Mouse (Mus musculus) embryonic facial prominence, embryonic 15.5 days (tissue): Measurements from ENCODE around the gene Col6a3. TPM values are rescaled to one million over a fixed set of nuclear protein-coding genes. Genes with fewer than 3 reads are reported as not detected.

Experiments
- ATAC-seq: fragments of 200-750 bp; cut with Nextera tagmentation; 2 replicates; pipeline ENCODE4 v1.8.0; 2017; ENCODE audit warnings: low read depth, moderate TSS enrichment; ENCODE audit not compliant: insufficient number of reproducible peaks, low FRiP score, low TSS enrichment
- H3K27ac ChIP-seq: fragments of 300-500 bp; sonication (generic); replicated peaks from 2 replicates; pipeline ENCODE4 v1.5.1; 2015; ENCODE audit warnings: mild to moderate bottlenecking, inconsistent platforms
- H3K27me3 ChIP-seq: fragments of 300-500 bp; sonication (generic); 2 replicates; pipeline ENCODE4 v1.6.1; 2015; ENCODE audit warnings: inconsistent platforms
- H3K36me3 ChIP-seq: fragments of 300-500 bp; sonication (generic); 2 replicates; pipeline ENCODE4 v1.6.1; 2015; ENCODE audit warnings: mild to moderate bottlenecking, inconsistent platforms
- H3K4me1 ChIP-seq: fragments of 300-500 bp; sonication (generic); 2 replicates; pipeline ENCODE4 v1.6.1; 2015; ENCODE audit warnings: inconsistent platforms
- H3K4me2 ChIP-seq: fragments of 300-500 bp; sonication (generic); replicated peaks from 2 replicates; pipeline ENCODE4 v1.6.1; 2015; ENCODE audit warnings: mild to moderate bottlenecking, inconsistent platforms
- H3K4me3 ChIP-seq: fragments of 300-500 bp; sonication (generic); replicated peaks from 2 replicates; pipeline ENCODE4 v1.5.1; 2015; ENCODE audit warnings: mild to moderate bottlenecking, inconsistent platforms
- H3K9ac ChIP-seq: fragments of 300-500 bp; sonication (generic); 2 replicates; pipeline ENCODE4 v1.6.1; 2015; ENCODE audit warnings: inconsistent platforms
- H3K9me3 ChIP-seq: fragments of 300-500 bp; sonication (generic); replicated peaks from 2 replicates; pipeline ENCODE4 v1.6.1; 2016; ENCODE audit warnings: inconsistent platforms
- WGBS: fragments of 180-500 bp; shearing (Covaris S2); methylation state at CpG from one replicate; pipeline ENCODE4 v1.1.7; 2015; 5-methylcytosine and 5-hydroxymethylcytosine counted together
- polyA plus RNA-seq: library from polyadenylated mRNA; unstranded; fragments of >200 nt; fragmentation: Nextera tagmentation; extraction: Ambion mirVana; gene quantifications from 2 replicates; pipeline ENCODE4 v1.2.1, GENCODE M21; 2015

The Col6a3 gene
- polyA plus RNA-seq, 1 experiment from 2014 or later: 204 TPM

DNA sequence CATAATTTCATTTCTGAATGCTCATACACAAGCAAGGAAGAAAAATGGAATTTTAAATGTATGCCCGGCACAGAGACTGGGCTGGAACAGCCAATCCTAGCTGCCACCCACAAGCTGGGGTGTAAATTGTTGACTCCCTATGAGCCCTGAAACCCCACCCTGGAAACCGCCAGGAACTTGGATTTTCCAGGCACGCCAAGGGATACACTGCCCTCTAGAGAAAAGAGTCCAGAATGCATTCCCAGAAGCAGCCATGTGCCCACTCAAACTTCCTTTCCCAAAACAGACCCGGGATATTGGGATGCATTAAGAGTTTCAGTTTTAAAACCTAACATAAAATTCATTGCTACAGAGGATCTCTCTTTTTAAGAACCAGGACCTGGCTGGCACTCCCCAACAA, 3.5 kb downstream of the Col6a3 start:
- WGBS: 4% methylated on average over 4 of the region's 4 CpGs
- peak overlapping the region; percentile 45 for H3K4me2 ChIP-seq
- H3K9me3 ChIP-seq: no peaks in the 10 kb centered on the region
- H3K4me1 ChIP-seq: peaks cover 68% of the 10 kb centered on the region
- H3K27me3 ChIP-seq: no peaks in the 10 kb centered on the region
- no peak for ATAC-seq
- H3K36me3 ChIP-seq: no peaks in the 10 kb centered on the region
- H3K4me3 ChIP-seq: peak overlapping the region; percentile 50
- peak overlapping the region; percentile 89 for H3K27ac ChIP-seq
- peak overlapping the region; percentile 22 for H3K9ac ChIP-seq

DNA sequence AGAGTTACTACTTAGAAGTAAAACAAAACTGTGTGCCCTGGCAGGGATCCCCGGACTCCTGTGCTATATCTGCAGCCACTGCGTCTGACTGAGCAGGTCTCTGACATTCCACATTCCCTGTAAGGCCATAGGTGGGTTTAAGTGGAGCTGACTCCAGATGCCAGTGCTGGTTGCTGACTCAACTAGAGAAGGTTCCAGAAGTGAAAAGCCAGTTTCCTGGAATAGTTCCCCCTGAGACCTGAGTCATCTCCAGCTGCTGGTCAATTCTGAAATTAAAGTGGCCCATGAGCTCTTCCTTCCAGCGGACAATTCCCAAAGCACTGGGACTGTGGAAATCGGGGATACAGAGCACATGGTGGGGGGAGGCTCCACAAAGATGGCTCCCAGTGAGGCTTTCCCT, 5.1 kb downstream of the Col6a3 start:
- Histone ChIP-seq H3K27me3 (no peaks in the 10 kb centered on the region), H3K4me2 (peak overlapping the region; percentile 45), H3K4me3 (peak overlapping the region; percentile 21), H3K4me1 (peaks cover 75% of the 10 kb centered on the region), H3K27ac (peak overlapping the region; percentile 89), H3K9ac (no peak overlapping the region; the same call in 1 of the 2 replicates), H3K9me3 (no peaks in the 10 kb centered on the region), H3K36me3 (no peaks in the 10 kb centered on the region)
- no peak for ATAC-seq
- 40% methylated on average over 4 of the region's 4 CpGs for WGBS

DNA sequence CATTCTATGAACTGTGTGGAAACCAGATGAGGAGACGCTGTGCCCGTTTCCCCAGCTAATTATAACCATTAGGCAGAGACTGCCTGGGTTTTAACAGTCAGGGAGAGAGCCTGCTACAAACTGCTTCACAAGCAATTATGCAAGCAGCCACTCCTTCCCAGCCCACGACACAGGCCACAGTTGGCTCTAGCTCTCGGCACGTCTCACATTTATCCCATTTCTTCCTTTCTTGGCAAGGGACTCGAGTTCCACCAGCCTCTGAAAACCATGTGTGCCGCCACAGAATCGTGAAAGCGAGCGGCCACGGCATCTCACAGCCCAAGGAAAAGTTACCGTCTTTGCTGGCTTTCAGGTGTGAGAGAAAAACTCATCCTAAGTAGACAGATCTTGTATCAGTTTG, 5.5 kb downstream of the Col6a3 start:
- no peak overlapping the region; the same call in 1 of the 2 replicates for H3K9ac ChIP-seq
- H3K9me3 ChIP-seq: no peaks in the 10 kb centered on the region
- peaks cover 75% of the 10 kb centered on the region for H3K4me1 ChIP-seq
- H3K4me3 ChIP-seq: peak overlapping the region; percentile 21
- peak; percentile 78 for ATAC-seq
- H3K27me3 ChIP-seq: no peaks in the 10 kb centered on the region
- peak overlapping the region; percentile 45 for H3K4me2 ChIP-seq
- WGBS: 27% methylated on average over 12 of the region's 12 CpGs
- no peaks in the 10 kb centered on the region for H3K36me3 ChIP-seq
- H3K27ac ChIP-seq: peak overlapping the region; percentile 89

DNA sequence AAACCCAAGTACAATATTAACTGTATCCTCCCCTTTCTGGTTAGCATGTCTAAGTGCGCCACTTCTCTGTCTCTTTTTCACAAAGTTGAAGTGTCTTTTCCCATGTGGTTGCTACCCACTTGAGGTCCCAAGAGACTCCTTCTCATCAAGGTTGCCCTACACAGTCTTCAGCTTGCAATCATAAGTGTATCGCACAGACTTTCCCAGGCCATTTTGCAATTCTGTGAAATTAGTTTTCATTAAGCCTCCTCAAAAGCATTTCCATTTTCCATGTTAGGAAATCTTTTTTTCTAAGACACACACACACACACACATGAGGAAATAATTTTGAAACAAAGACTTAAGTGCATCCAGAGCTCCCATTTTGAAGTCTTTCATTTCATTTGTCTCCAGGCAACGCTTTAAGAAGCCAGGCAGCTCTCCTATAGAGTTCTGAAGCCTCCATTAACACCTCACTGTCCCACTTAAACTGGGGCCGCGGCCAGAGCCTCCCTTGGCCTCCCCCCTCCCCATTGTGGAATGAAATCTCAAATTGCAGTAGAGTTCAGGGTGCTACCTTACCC, 7.5 kb downstream of the Col6a3 start:
- peaks cover 67% of the 10 kb centered on the region for H3K4me1 ChIP-seq
- 36% methylated on average over 5 of the region's 5 CpGs for WGBS
- ATAC-seq: no peak

DNA sequence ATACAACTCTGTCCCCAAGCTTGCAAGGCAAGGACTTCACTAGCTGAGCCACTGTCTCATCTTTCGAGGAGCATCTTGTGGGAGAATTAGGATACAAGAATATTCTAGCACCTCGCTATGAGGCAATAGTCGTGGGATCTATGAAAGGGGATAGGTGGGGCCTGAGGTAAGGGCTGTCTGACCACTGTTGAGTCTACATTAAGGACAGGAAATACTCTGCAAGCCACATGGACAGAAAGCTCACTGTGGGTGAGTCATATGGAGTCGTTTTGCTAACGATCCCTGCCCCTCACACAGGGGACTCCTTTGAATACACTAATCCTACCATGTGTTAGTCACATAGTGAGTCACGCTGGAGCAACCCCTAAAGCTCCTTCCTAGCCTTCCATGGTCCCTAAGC, 9.1 kb downstream of the Col6a3 start:
- peak overlapping the region; percentile 85; the same call in 1 of the 2 replicates for H3K27ac ChIP-seq
- 0 out of 2 replicates have a peak, but pooled peaks have one; percentile 37 for ATAC-seq
- no peak overlapping the region for H3K4me3 ChIP-seq
- H3K4me1 ChIP-seq: peaks cover 56% of the 10 kb centered on the region
- H3K27me3 ChIP-seq: no peaks in the 10 kb centered on the region
- no peak overlapping the region for H3K4me2 ChIP-seq
- H3K9ac ChIP-seq: no peak overlapping the region
- no peaks in the 10 kb centered on the region for H3K9me3 ChIP-seq
- H3K36me3 ChIP-seq: peaks cover 3% of the 10 kb centered on the region
- WGBS: 42% methylated on average over 6 of the region's 6 CpGs

More for the DNA sequence above, 7.5 kb downstream of the Col6a3 start:
- Histone ChIP-seq H3K4me3 (no peak overlapping the region), H3K9me3 (no peaks in the 10 kb centered on the region), H3K36me3 (no peaks in the 10 kb centered on the region), H3K4me2 (peak overlapping the region; percentile 15; the same call in 1 of the 2 replicates), H3K27ac (peak overlapping the region; percentile 89), H3K27me3 (no peaks in the 10 kb centered on the region), H3K9ac (no peak overlapping the region)

DNA sequence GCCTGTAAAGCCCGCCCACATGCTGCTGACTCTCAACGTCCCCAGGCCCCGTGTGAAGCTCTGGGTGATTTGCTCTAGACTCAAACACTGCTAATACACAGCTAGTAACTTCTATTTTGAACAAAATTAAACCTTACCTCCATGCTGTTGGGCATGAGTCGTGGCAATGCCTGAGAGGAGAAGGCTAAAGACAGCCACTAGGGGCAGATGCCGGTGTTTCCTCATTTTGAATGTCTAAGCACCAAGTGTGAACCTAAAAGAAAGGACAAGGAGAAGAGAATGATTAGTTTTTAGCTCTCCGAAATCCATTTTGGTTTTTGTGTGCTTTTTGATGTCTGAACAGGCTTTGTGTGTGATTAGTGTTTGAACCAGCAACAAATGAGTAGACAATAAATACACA, 13.8 kb downstream of the Col6a3 start:
- no peak for ATAC-seq
- Histone ChIP-seq H3K4me2 (no peak overlapping the region), H3K9ac (no peak overlapping the region), H3K27ac (no peak overlapping the region), H3K27me3 (no peaks in the 10 kb centered on the region), H3K4me1 (peaks cover 11% of the 10 kb centered on the region), H3K4me3 (no peak overlapping the region), H3K36me3 (peaks cover 34% of the 10 kb centered on the region), H3K9me3 (no peaks in the 10 kb centered on the region)
- WGBS: 61% methylated on average over 6 of the region's 6 CpGs

DNA sequence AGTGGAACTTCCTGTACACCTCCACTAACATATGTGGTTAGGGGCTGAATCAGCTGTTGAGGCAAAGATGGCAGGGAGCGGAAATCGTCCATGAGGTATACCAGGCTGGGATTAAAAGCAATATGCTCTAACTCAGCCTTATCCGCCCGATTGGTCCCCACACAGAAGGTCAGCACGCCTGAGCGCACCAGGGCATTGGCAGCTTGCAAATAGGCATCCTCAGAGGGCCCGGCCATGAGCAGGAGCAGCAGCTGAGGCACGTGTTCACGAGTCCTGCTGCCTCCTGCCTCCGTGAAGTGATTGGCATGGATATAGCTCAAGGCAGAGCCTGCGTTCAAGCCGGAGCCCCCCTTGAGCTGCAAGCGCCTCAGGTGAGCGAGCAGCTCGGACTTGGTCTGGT, 30.5 kb downstream of the Col6a3 start:
- H3K4me3 ChIP-seq: no peak overlapping the region
- whole genome bisulfite sequencing: 83% methylated on average over 15 of the region's 15 CpGs
- peaks cover 70% of the 10 kb centered on the region for H3K36me3 ChIP-seq
- ATAC-seq: no peak
- no peak overlapping the region for H3K27ac ChIP-seq
- no peaks in the 10 kb centered on the region for H3K27me3 ChIP-seq
- H3K4me2 ChIP-seq: no peak overlapping the region
- H3K9me3 ChIP-seq: no peaks in the 10 kb centered on the region
- H3K9ac ChIP-seq: no peak overlapping the region
- H3K4me1 ChIP-seq: no peaks in the 10 kb centered on the region

DNA sequence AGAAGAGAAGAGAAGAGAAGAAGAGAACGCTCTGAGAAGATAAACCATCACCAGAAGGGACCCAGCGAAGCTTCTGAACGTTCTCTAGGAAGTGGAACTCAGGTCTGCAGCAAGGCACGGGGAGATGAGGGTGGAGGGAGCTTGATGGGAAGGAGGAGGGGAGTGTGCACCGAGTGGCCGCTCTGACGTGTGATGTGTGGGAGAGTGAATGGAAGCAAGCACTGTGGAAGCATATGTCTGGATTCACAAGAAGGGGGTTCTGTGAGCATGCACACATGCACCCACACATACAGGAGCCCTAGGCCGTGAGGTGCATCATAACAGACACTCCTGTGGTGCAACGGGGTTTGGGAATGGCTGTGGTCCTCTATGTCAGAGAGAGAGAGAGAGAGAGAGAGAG, 34.8 kb downstream of the Col6a3 start:
- H3K4me2 ChIP-seq: no peak overlapping the region
- no peak overlapping the region for H3K4me3 ChIP-seq
- H3K36me3 ChIP-seq: peaks cover 70% of the 10 kb centered on the region
- H3K9ac ChIP-seq: no peak overlapping the region
- no peaks in the 10 kb centered on the region for H3K27me3 ChIP-seq
- no peak for ATAC-seq
- H3K9me3 ChIP-seq: no peaks in the 10 kb centered on the region
- no peaks in the 10 kb centered on the region for H3K4me1 ChIP-seq
- no peak overlapping the region for H3K27ac ChIP-seq
- 77% methylated on average over 9 of the region's 9 CpGs for WGBS

DNA sequence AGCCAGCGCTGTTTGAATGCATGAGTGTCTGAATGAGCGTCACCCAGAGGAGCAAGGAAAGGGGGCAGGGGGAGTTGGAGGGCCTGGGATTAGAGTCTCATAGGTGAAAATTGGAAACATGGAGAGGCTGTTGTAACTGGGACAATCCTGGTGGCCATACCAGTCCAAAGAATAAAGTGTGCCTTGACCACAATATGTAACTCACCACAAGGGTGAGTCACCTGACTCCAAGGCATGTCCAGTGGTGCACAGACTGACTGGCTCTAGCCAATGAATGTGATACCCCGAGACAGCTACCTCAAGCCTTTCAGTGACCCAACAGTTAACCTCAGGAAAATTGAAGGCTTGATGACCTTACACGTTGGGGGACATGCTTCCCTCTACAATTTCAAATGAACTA, 40.7 kb downstream of the Col6a3 start:
- no peak overlapping the region for H3K9ac ChIP-seq
- H3K4me3 ChIP-seq: no peak overlapping the region
- no peak for ATAC-seq
- H3K27ac ChIP-seq: no peak overlapping the region
- no peaks in the 10 kb centered on the region for H3K9me3 ChIP-seq
- no peaks in the 10 kb centered on the region for H3K4me1 ChIP-seq
- peaks cover 78% of the 10 kb centered on the region for H3K36me3 ChIP-seq
- H3K27me3 ChIP-seq: no peaks in the 10 kb centered on the region
- 92% methylated on average over 4 of the region's 4 CpGs for WGBS
- H3K4me2 ChIP-seq: no peak overlapping the region

DNA sequence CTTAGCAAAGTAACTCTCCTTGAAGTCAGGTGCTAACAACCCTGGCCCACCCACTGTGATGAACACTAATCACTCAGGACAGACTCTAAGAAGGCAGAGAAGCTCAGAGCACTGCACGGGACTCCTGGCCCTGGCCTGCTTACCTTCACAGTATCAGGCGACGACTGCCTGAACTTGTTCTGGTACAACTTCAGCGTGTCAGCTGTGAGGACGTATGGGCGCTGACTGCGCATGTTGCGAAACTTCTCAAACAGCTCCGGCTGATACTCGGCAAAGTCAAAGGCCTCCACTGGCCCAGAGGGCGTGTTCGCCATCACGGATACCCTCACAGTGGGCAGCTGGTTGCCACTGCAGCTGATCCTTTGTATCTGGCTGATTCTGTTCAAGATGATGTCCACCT, 42.7 kb downstream of the Col6a3 start:
- H3K4me1 ChIP-seq: no peaks in the 10 kb centered on the region
- no peak overlapping the region for H3K4me3 ChIP-seq
- 65% methylated on average over 13 of the region's 13 CpGs for WGBS
- no peak overlapping the region for H3K4me2 ChIP-seq
- no peak overlapping the region for H3K27ac ChIP-seq
- no peaks in the 10 kb centered on the region for H3K9me3 ChIP-seq
- H3K27me3 ChIP-seq: no peaks in the 10 kb centered on the region
- H3K36me3 ChIP-seq: peaks cover 82% of the 10 kb centered on the region
- no peak overlapping the region for H3K9ac ChIP-seq
- ATAC-seq: no peak

DNA sequence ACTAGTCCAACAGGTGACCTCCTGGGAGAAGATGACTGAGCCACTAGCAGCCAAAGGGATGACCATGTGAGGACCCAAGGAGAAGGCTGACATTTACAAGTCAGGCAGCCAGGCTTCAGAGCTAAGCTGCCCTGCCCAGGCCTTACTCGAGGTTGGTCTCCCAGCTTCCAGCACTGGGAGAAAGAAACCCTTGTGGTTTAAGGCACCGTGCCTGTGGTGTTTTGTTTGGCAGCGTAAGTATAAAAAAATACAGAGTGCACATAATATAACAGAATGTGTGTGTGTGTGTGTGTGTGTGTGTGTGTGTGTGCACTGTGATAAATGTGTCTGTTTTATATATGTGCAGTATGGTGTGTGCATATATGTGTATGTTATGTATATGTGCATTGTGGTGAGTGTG, 43.3 kb downstream of the Col6a3 start:
- Histone ChIP-seq H3K4me3 (no peak overlapping the region), H3K4me2 (no peak overlapping the region), H3K9ac (no peak overlapping the region), H3K27me3 (no peaks in the 10 kb centered on the region), H3K4me1 (no peaks in the 10 kb centered on the region), H3K27ac (no peak overlapping the region), H3K9me3 (no peaks in the 10 kb centered on the region), H3K36me3 (peaks cover 84% of the 10 kb centered on the region)
- peak; percentile 35; the same call in 1 of the 2 replicates for ATAC-seq
- WGBS: 72% methylated on average over 3 of the region's 3 CpGs

DNA sequence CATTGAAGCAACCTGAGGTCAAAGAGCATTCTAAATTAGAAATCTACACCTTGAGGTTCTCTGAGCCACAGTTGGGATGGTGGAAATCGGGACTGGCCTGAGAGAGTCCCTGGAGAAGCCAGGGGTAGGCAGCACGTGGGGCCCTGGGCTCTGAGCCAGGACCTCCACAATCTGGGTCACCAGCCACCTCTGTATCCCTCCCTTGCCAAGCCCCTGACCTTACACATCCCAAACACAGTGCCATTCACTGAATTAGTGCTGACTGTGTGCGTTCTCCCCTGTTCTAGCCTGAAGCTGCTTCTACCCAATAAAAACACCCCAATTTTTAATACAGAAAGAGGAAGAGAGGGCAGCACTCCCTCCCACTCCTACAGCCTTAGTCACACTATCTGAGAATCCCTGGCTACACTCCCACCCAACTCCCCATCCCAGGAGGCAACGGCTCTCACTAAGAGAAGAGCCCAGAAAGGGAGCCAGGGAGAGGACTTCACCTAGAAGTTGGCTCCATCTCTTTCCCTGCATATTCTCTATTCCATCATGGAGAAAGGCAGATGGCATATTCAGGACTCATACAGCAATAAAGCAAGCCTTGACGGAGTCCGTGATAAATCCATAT, 46.4 kb downstream of the Col6a3 start:
- H3K36me3 ChIP-seq: peaks cover 94% of the 10 kb centered on the region
- no peak for ATAC-seq
- WGBS: 78% methylated on average over 6 of the region's 6 CpGs

More for the DNA sequence above, 46.4 kb downstream of the Col6a3 start:
- Histone ChIP-seq H3K4me2 (no peak overlapping the region), H3K27me3 (no peaks in the 10 kb centered on the region), H3K9ac (no peak overlapping the region), H3K27ac (no peak overlapping the region), H3K9me3 (no peaks in the 10 kb centered on the region), H3K4me1 (no peaks in the 10 kb centered on the region), H3K4me3 (no peak overlapping the region)
